Mouse (Mus musculus) hindbrain, embryonic 12.5 days (tissue): ENCODE data around the gene Olfr129. TPM values are rescaled to one million over a fixed set of nuclear protein-coding genes. Genes with fewer than 3 reads are reported as not detected.

Source experiments
- ATAC-seq: fragments of 200-750 bp; cut with Nextera tagmentation; 2 replicates; pipeline ENCODE4 v1.8.0; 2017; ENCODE audit warnings: moderate TSS enrichment; ENCODE audit not compliant: low FRiP score
- H3K27ac ChIP-seq: fragments of 300-500 bp; sonication (generic); 2 replicates; pipeline ENCODE4 v1.5.1; 2016; ENCODE audit warnings: mild to moderate bottlenecking
- H3K27me3 ChIP-seq: fragments of 300-500 bp; sonication (generic); 2 replicates; pipeline ENCODE4 v1.6.1; 2016; ENCODE audit warnings: mild to moderate bottlenecking
- H3K36me3 ChIP-seq: fragments of 300-500 bp; sonication (generic); 2 replicates; pipeline ENCODE4 v1.6.1; 2016; ENCODE audit warnings: mild to moderate bottlenecking
- H3K4me1 ChIP-seq: fragments of 300-500 bp; sonication (generic); 2 replicates; pipeline ENCODE4 v1.6.1; 2016
- H3K4me2 ChIP-seq: fragments of 300-500 bp; sonication (generic); replicated peaks from 2 replicates; pipeline ENCODE4 v1.6.1; 2016; ENCODE audit warnings: mild to moderate bottlenecking
- H3K4me3 ChIP-seq: fragments of 300-500 bp; sonication (generic); 2 replicates; pipeline ENCODE4 v1.5.1; 2016; ENCODE audit warnings: mild to moderate bottlenecking
- H3K9ac ChIP-seq: fragments of 300-500 bp; sonication (generic); 2 replicates; pipeline ENCODE4 v1.6.1; 2016; ENCODE audit warnings: mild to moderate bottlenecking, moderate library complexity
- H3K9me3 ChIP-seq: fragments of 300-500 bp; sonication (generic); replicated peaks from 2 replicates; pipeline ENCODE4 v1.6.1; 2016; ENCODE audit warnings: mild to moderate bottlenecking
- WGBS: fragments of 180-500 bp; shearing (Covaris S2); methylation state at CpG from one replicate; pipeline ENCODE4 v1.1.7; 2016; 5-methylcytosine and 5-hydroxymethylcytosine counted together
- polyA plus RNA-seq: library from polyadenylated mRNA; unstranded; fragments of >200 nt; fragmentation: Nextera tagmentation; extraction: Ambion mirVana; gene quantifications from 2 replicates; pipeline ENCODE4 v1.2.1, GENCODE M21; 2016

Gene Olfr129
- not detected in 2 replicates for polyA plus RNA-seq

DNA sequence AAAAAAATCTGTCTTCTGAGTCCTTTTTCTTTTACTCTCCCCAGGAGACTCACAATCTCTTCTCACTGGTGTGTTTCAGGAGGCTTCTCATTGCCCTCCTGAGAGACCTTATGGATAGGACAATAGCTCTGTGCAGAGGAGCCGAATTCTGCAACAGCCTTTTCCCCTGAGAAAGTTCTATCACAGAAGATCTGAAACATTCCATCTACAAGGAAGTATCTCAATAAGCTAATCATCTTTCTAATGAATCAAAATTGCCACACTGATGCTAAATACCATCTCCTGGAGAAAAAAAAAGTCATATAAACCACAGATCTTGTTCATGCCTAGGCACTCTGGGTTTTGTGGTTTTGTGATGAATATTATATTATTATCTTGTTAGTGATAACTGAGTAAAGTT, at the start of gene Olfr129:
TSS of gene Olfr129 (minus strand) at position 101 of the 400 bp plus-strand sequence.
- 0 out of 2 replicates have a peak, but pooled peaks cover 2% of the 10 kb centered on the region for H3K9me3 ChIP-seq
- H3K4me1 ChIP-seq = no peaks in the 10 kb centered on the region
- ATAC-seq = no peak
- H3K4me2 ChIP-seq = no peak within 1 kb of the TSS
- H3K27me3 ChIP-seq = no peaks in the 10 kb centered on the region
- no peak within 1 kb of the TSS for H3K27ac ChIP-seq
- H3K4me3 ChIP-seq = no peak within 1 kb of the TSS
- H3K9ac ChIP-seq = no peak within 1 kb of the TSS
- no peaks in the 10 kb centered on the region for H3K36me3 ChIP-seq
- WGBS = 84% methylated on average over 1 of the region's 1 CpGs

DNA sequence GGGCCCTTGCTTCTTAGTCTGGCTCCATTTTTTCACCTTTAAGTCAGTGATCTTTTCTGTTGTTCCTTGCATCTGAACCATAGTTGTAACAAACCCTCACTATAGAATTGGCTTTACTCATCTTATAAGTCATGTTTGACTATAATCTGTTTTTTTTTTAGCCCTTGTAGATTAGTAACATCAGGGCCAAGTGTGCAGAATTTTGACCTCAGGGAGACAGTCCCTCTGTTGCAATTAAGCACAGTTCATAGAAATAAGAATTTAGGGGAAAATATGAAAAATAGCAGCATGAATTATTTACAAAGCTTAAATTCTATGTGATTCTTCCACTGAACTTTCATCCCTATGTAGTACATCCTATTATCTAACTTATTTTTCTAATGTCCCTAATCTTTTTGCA, 28.7 kb upstream of the Olfr129 start, which contains the start of gene Olfr131:
TSS of gene Olfr131 (minus strand) at position 101 of the 400 bp plus-strand sequence.
- no peak within 1 kb of the TSS for H3K4me3 ChIP-seq
- no peak within 1 kb of the TSS for H3K4me2 ChIP-seq
- H3K36me3 ChIP-seq = no peaks in the 10 kb centered on the region
- H3K27ac ChIP-seq = no peak within 1 kb of the TSS
- no peak within 1 kb of the TSS for H3K9ac ChIP-seq
- no peaks in the 10 kb centered on the region for H3K9me3 ChIP-seq
- ATAC-seq = no peak
- H3K4me1 ChIP-seq = no peaks in the 10 kb centered on the region
- H3K27me3 ChIP-seq = no peaks in the 10 kb centered on the region

DNA sequence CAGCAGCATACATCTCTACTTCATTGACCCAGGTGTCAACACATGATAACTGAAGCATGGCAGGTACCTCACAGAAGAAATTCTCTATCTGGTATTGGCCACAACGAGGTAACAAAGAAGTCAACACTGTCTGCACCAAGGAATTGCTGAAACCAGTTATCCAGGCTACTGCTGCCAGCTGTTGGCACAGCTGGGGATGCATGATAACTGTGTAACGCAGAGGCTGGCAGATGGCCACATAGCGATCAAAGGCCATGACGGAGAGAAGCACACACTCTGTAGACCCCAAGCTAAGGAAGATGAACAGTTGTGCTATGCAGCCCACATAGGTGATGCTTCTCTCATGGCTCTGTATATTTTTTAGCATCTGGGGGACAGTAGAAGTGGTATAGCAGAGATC, 22.5 kb upstream of the Olfr129 start:
- no peak overlapping the region for H3K4me3 ChIP-seq
- WGBS = 86% methylated on average over 4 of the region's 4 CpGs

DNA sequence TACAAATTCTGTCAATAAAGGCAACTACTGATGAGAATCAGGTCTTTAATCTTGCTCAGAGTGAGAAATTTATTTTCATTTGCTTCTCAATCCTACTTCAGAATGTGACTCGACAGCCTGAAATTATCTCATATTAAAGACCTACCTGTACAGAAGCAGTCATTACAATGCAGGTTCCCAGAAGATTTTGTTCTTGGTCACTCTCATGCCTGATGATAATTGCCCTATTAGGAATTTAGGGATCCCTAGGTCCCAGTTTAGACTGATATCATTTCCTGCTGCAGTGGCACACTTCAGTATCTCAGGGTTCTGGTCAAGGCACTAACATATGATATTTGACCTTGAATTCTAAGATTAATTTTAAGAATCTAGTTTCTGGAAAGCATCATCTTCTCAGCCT, 3.7 kb upstream of the Olfr129 start, which contains the start of gene Olfr130:
TSS of gene Olfr130 (plus strand) at position 301 of the 400 bp plus-strand sequence.
- Histone ChIP-seq H3K27ac (no peak within 1 kb of the TSS), H3K4me1 (no peaks in the 10 kb centered on the region), H3K27me3 (no peaks in the 10 kb centered on the region), H3K36me3 (no peaks in the 10 kb centered on the region), H3K9me3 (no peaks in the 10 kb centered on the region), H3K4me2 (no peak within 1 kb of the TSS), H3K9ac (no peak within 1 kb of the TSS), H3K4me3 (no peak within 1 kb of the TSS)
- 87% methylated on average over 1 of the region's 1 CpGs for WGBS
- ATAC-seq = no peak

More for the DNA sequence above, 22.5 kb upstream of the Olfr129 start:
- Histone ChIP-seq H3K27ac (no peak overlapping the region), H3K4me1 (no peaks in the 10 kb centered on the region), H3K4me2 (no peak overlapping the region), H3K27me3 (no peaks in the 10 kb centered on the region), H3K36me3 (no peaks in the 10 kb centered on the region), H3K9ac (no peak overlapping the region), H3K9me3 (no peaks in the 10 kb centered on the region)
- ATAC-seq = no peak

DNA sequence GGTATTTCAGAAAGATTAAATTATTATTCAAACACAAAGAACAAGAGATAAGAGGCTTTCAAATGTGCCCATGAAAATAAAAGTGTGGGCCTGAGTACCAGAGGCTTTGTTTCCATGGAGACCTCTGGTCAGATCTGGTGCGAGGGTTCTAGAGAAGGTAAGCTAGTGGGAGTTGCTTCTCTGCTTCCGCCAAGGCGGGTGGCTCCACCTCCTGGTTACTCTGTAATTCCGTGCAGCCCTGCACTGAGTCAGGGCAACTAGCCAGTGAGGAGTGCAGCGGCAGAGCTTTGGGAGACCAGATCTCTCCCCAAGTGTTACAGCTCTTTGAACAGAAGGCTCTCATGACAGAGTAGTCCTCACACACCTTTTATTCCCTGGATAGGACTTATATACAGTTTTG, 33.6 kb downstream of the Olfr129 start:
- H3K4me1 ChIP-seq = no peaks in the 10 kb centered on the region
- 27% methylated on average over 5 of the region's 5 CpGs for WGBS
- H3K4me2 ChIP-seq = no peak overlapping the region
- no peak overlapping the region for H3K9ac ChIP-seq
- H3K4me3 ChIP-seq = no peak overlapping the region
- H3K27ac ChIP-seq = no peak overlapping the region
- no peaks in the 10 kb centered on the region for H3K36me3 ChIP-seq
- no peaks in the 10 kb centered on the region for H3K27me3 ChIP-seq
- 0 out of 2 replicates have a peak, but pooled peaks cover 3% of the 10 kb centered on the region for H3K9me3 ChIP-seq
- ATAC-seq = no peak

DNA sequence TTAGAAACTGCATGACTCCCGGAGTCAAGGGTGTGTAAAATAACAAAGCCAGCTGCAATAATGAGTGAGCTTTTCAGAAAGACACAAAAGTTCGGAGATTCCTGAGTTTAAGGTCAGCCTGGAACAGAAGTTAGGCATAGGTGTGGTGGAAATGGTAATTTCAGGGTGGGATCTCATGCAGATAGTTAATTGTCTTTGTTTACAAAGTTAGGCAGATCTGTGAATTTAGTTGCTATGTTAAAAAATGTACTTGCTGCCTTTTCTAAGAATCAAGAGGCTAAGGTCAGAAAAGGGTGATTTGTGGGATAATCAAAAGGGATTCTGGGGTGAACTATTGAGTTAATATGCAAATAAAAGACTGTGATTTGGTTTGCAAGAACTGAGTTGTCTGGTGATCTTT, 43.5 kb downstream of the Olfr129 start:
- Histone ChIP-seq H3K27ac (no peak overlapping the region), H3K9me3 (no peaks in the 10 kb centered on the region), H3K36me3 (no peaks in the 10 kb centered on the region), H3K4me2 (no peak overlapping the region), H3K4me3 (no peak overlapping the region), H3K27me3 (no peaks in the 10 kb centered on the region), H3K4me1 (no peaks in the 10 kb centered on the region), H3K9ac (no peak overlapping the region)
- ATAC-seq = no peak
- WGBS = 84% methylated on average over 2 of the region's 2 CpGs

DNA sequence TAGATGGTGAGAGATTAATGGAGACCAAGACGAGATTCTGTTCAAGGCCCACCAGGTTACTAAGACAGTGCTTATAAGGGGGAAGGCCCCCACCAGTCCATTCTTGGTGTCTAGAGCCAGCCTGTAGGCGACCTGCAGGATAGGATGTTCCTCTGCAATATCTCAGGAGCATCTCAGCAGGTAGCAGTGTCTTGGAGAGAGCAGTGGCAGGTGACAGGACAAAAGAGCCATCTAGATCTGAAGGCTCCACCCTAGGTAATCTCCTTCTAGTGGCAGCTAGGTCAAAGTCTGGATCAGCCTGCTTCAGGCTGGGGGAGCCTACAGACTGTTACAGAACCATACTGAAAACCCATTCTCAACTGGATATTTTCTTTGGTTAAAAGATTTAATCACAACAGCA, 54.9 kb downstream of the Olfr129 start:
- ATAC-seq = no peak
- no peak overlapping the region for H3K27ac ChIP-seq
- H3K4me2 ChIP-seq = no peak overlapping the region
- WGBS = 72% methylated on average over 2 of the region's 2 CpGs
- H3K9me3 ChIP-seq = no peaks in the 10 kb centered on the region
- no peaks in the 10 kb centered on the region for H3K36me3 ChIP-seq
- no peaks in the 10 kb centered on the region for H3K4me1 ChIP-seq
- H3K4me3 ChIP-seq = no peak overlapping the region
- H3K9ac ChIP-seq = no peak overlapping the region
- no peaks in the 10 kb centered on the region for H3K27me3 ChIP-seq

Other genes with a start within 250 kb of the Olfr129 start
- gene Olfr125, start 227.1 kb downstream of the Olfr129 start, polyA plus RNA-seq = not detected in 2 replicates
- gene Olfr126, start 212.6 kb downstream of the Olfr129 start, polyA plus RNA-seq = not detected in 2 replicates
- not detected in 2 replicates for gene Olfr127, start 159.6 kb downstream of the Olfr129 start, polyA plus RNA-seq
- not detected in 2 replicates for gene Olfr128, start 139.5 kb downstream of the Olfr129 start, polyA plus RNA-seq
- gene Olfr761, start 107.0 kb downstream of the Olfr129 start, polyA plus RNA-seq = not detected in 2 replicates
- not detected in 2 replicates for gene Olfr130, start 3.8 kb upstream of the Olfr129 start, polyA plus RNA-seq
- gene Olfr131, start 28.6 kb upstream of the Olfr129 start, polyA plus RNA-seq = not detected in 2 replicates
- gene Olfr132, start 74.4 kb upstream of the Olfr129 start, polyA plus RNA-seq = not detected in 2 replicates
- not detected in 2 replicates for gene Olfr133, start 85.2 kb upstream of the Olfr129 start, polyA plus RNA-seq
- not detected in 2 replicates for gene Olfr134, start 111.3 kb upstream of the Olfr129 start, polyA plus RNA-seq
- gene Olfr135, start 144.3 kb upstream of the Olfr129 start, polyA plus RNA-seq = not detected in 2 replicates
- not detected in 2 replicates for gene Olfr138, start 201.0 kb upstream of the Olfr129 start, polyA plus RNA-seq
- gene Olfr137, start 247.5 kb upstream of the Olfr129 start, polyA plus RNA-seq = not detected in 2 replicates